Mouse (Mus musculus) cerebellum, adult 11 months (tissue): Measurements from ENCODE around the gene Sema5a.

Source experiments
- DNase-seq: peaks from one replicate; pipeline ENCODE4 v3.0.0; 2022

Gene Sema5a

DNA sequence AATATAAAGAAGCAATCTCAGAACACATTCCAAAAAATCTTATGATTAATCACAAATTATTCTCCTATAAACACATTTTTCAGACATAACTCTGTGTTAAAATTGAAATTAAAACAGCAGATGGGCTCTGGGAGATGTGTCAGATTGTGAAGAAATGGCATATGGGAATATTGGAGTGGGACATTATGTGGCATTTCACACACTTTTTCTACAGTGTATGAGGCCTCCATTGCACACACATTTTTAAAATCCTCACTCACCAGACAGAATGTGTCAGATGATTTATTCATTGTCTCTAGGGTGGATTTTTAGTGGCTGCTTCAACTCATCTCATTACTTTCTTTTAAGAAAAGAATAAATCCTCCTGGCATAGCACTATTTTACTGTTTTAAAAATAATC, 446.4 kb downstream of the Sema5a start:
- no peak for DNase-seq

DNA sequence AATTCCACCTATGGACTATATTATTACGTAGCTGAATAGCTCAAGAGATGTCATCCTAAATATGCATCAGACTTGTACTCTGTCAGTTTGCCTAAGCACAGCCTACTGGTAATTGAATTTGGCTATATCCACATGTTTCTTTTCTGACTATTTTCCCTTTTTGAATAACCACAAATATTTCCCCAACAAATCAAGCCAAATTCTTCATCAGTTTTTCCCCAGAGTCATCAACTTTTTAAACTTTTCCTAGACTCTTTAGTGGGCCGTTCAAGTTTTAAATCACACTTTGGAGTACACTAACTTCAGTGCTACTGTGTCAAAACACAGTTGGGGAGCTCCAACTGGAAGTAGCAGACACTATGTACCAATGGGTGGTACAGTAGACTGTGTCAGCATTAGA, 448.4 kb downstream of the Sema5a start:
- no peak for DNase-seq

- DNase-seq, result no peak
Measured at GRCm38 (mm10) chr15:32717298-32717985, 472.8 kb downstream of the Sema5a start.

DNA sequence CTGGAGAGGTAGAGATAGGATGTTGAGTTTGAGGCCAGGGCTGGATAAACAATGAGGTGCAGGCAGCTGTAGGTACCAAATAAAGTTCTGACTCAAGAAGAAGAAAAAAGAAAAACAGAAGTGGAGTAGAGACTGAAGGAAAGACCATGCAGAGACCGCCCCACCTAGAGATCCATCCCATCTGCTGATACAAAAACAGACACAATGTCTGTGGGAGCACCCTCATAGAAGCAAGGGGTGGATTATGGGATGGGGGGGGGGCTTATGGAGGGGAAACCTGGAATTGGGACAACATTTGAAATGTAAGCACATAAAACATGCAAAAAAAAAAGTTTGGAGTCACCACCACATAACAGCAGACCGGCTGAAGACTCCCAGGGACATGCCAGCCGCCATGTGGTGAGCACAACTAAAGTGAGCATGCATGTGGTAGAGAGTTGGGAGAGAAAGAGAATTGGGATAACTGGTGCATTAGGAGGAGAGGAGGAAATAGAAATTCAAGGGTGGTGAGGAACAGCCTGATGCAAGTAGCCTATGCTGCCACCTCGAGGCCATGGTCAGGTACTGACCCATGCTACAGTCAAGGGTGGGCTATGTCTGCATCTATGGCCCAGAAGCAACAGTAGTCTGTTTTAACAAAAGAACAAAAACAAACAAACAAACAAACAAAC, 473.8 kb downstream of the Sema5a start:
- peak; percentile 28 for DNase-seq

DNA sequence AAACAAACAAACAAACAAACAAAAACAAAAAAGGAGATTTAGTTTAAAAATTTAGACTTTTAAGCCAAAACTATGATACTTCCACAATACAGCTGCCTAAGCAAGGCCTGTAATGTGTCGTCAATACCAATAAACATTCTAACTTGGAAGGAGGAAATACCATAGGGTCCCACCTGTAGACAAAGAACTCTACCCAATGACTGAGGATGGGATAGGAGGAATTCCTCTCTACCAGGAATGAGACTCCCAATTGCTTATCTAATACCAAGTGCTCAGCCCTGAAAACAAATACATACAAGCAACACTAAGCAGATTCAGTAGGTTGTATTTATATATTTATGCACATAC, 474.3 kb downstream of the Sema5a start:
- DNase-seq, result no peak

- DNase-seq, result peak; percentile 17
Measured at GRCm38 (mm10) chr15:32730839-32731238, 486.2 kb downstream of the Sema5a start.
